Mouse (Mus musculus) limb, embryonic 11.5 days (tissue): ENCODE data around the gene Znfx1. TPM values are rescaled to one million over a fixed set of nuclear protein-coding genes. Genes with fewer than 3 reads are reported as not detected.

ENCODE experiments used
- ATAC-seq: fragments of 200-750 bp; cut with Nextera tagmentation; 2 replicates; pipeline ENCODE4 v1.8.0; 2017; ENCODE audit warnings: low read depth; ENCODE audit not compliant: insufficient number of reproducible peaks, low FRiP score, low TSS enrichment
- DNase-seq: peaks from one replicate; pipeline ENCODE4 v3.0.0-alpha.2; 2015; ENCODE audit warnings: low spot score
- H3K27ac ChIP-seq: fragments of 300-500 bp; sonication (generic); replicated peaks from 2 replicates; pipeline ENCODE4 v1.5.1; 2014; ENCODE audit warnings: low read depth, mild to moderate bottlenecking, low read length
- H3K27me3 ChIP-seq: fragments of 300-500 bp; sonication (generic); 2 replicates; pipeline ENCODE4 v1.6.1; 2014; ENCODE audit warnings: mild to moderate bottlenecking, low read length, mixed read lengths; ENCODE audit not compliant: control insufficient read depth, insufficient read depth
- H3K36me3 ChIP-seq: fragments of 300-500 bp; sonication (generic); 2 replicates; pipeline ENCODE4 v1.6.1; 2014; ENCODE audit warnings: mild to moderate bottlenecking, low read length, moderate library complexity, mixed read lengths; ENCODE audit not compliant: control insufficient read depth, insufficient read depth
- H3K4me1 ChIP-seq: fragments of 300-500 bp; sonication (generic); 2 replicates; pipeline ENCODE4 v1.6.1; 2014; ENCODE audit warnings: low read length, mixed read lengths; ENCODE audit not compliant: control insufficient read depth, insufficient read depth
- H3K4me2 ChIP-seq: fragments of 300-500 bp; sonication (generic); 2 replicates; pipeline ENCODE4 v1.6.1; 2014; ENCODE audit warnings: low read depth, mild to moderate bottlenecking, moderate library complexity; ENCODE audit not compliant: severe bottlenecking
- H3K4me3 ChIP-seq: fragments of 300-500 bp; sonication (generic); 2 replicates; pipeline ENCODE4 v1.5.1; 2014; ENCODE audit warnings: low read depth, low read length
- H3K9ac ChIP-seq: fragments of 300-500 bp; sonication (generic); 2 replicates; pipeline ENCODE4 v1.6.1; 2014; ENCODE audit warnings: mild to moderate bottlenecking, low read length
- H3K9me3 ChIP-seq: fragments of 300-500 bp; sonication (generic); 2 replicates; pipeline ENCODE4 v1.6.1; 2016; ENCODE audit warnings: low read length; ENCODE audit not compliant: control insufficient read depth
- WGBS: fragments of 180-500 bp; shearing (Covaris S2); extraction: QIAGEN DNeasy Blood & Tissue Kit; methylation state at CpG from one replicate; pipeline ENCODE4 v1.1.7; 2014; 5-methylcytosine and 5-hydroxymethylcytosine counted together
- polyA plus RNA-seq: library from polyadenylated mRNA; unstranded; fragments of >200 nt; fragmentation: Nextera tagmentation; extraction: Ambion mirVana; gene quantifications from 2 replicates; pipeline ENCODE4 v1.2.1, GENCODE M21; 2014

Znfx1 gene
- polyA plus RNA-seq, 1 experiment from 2014 or later = 4.7 TPM

- Histone ChIP-seq H3K4me3 (no peak overlapping the region), H3K4me2 (no peak overlapping the region), H3K9ac (no peak overlapping the region), H3K27ac (no peak overlapping the region), H3K27me3 (no peaks in the 10 kb centered on the region), H3K9me3 (no peaks in the 10 kb centered on the region), H3K4me1 (peaks cover 12% of the 10 kb centered on the region), H3K36me3 (peaks cover 16% of the 10 kb centered on the region)
- 30% methylated on average over 6 of the region's 6 CpGs for WGBS
- ATAC-seq (no peak), DNase-seq (peak; percentile 45)
Measured at GRCm38 (mm10) chr2:167066528-167067516, 4.0 kb upstream of the Znfx1 start.

DNA sequence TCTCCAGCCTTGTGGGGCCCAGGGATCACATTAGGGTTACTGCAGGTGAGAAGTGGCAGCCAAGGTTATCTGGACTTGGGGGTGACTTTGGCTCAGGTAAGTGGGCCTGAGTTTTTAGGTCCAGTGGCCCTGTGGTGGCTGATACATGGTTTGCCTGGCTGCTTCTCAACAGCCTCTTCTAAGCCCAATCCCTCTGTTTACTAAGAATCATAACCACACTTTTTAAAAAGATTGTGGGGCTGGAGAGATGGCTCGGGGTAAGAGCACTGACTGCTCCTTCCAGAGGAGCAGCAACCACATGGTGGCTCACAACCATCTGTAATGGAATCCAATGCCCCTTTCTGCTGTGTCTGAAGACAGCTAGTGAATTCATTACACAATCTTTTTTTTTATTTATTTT is 3.2 kb upstream of the Znfx1 start:
- no peak overlapping the region for H3K4me2 ChIP-seq

GRCm38 (mm10) chr2:167064601-167065295 is 1.9 kb upstream of the Znfx1 start:
- Histone ChIP-seq H3K27ac (peak overlapping the region; percentile 75; the same call in 1 of the 2 replicates), H3K9me3 (no peaks in the 10 kb centered on the region), H3K4me1 (peaks cover 20% of the 10 kb centered on the region), H3K9ac (peak overlapping the region; percentile 69), H3K4me3 (peak overlapping the region; percentile 62), H3K36me3 (peaks cover 16% of the 10 kb centered on the region), H3K27me3 (no peaks in the 10 kb centered on the region), H3K4me2 (peak overlapping the region; percentile 60)
- ATAC-seq = no peak
- 23% methylated on average over 9 of the region's 9 CpGs for WGBS
- no peak for DNase-seq

More for the DNA sequence above, 3.2 kb upstream of the Znfx1 start:
- DNase-seq (no peak), ATAC-seq (no peak)
- no peak overlapping the region for H3K4me3 ChIP-seq
- H3K27me3 ChIP-seq = no peaks in the 10 kb centered on the region
- no peak overlapping the region for H3K27ac ChIP-seq
- H3K4me1 ChIP-seq = peaks cover 17% of the 10 kb centered on the region
- no peak overlapping the region for H3K9ac ChIP-seq
- no peaks in the 10 kb centered on the region for H3K9me3 ChIP-seq
- 57% methylated on average over 1 of the region's 1 CpGs for WGBS
- peaks cover 16% of the 10 kb centered on the region for H3K36me3 ChIP-seq

GRCm38 (mm10) chr2:167063906-167064496 is 1.2 kb upstream of the Znfx1 start:
- Histone ChIP-seq H3K4me3 (peak overlapping the region; percentile 62), H3K36me3 (peaks cover 16% of the 10 kb centered on the region), H3K27ac (peak overlapping the region; percentile 75), H3K9me3 (no peaks in the 10 kb centered on the region), H3K9ac (peak overlapping the region; percentile 88), H3K27me3 (no peaks in the 10 kb centered on the region), H3K4me2 (peak overlapping the region; percentile 60), H3K4me1 (peaks cover 20% of the 10 kb centered on the region)
- no peak for DNase-seq
- WGBS = under 1% methylated on average over 7 of the region's 7 CpGs
- ATAC-seq = no peak

GRCm38 (mm10) chr2:167062497-167062911 is 311 bp downstream of the Znfx1 start:
- Histone ChIP-seq H3K36me3 (peaks cover 16% of the 10 kb centered on the region), H3K27ac (peak overlapping the region; percentile 83), H3K27me3 (no peaks in the 10 kb centered on the region), H3K9ac (peak overlapping the region; percentile 88), H3K4me1 (peaks cover 20% of the 10 kb centered on the region), H3K4me3 (peak overlapping the region; percentile 62), H3K4me2 (peak overlapping the region; percentile 60), H3K9me3 (no peaks in the 10 kb centered on the region)
- WGBS = under 1% methylated on average over 39 of the region's 60 CpGs
- peak; percentile 88 for DNase-seq
- ATAC-seq = peak; percentile 90

GRCm38 (mm10) chr2:167061381-167062034 is 1.3 kb downstream of the Znfx1 start:
- Histone ChIP-seq H3K9me3 (no peaks in the 10 kb centered on the region), H3K9ac (peak overlapping the region; percentile 88), H3K36me3 (peaks cover 17% of the 10 kb centered on the region), H3K27ac (no peak overlapping the region), H3K4me2 (peak overlapping the region; percentile 60), H3K4me1 (peaks cover 20% of the 10 kb centered on the region), H3K27me3 (no peaks in the 10 kb centered on the region), H3K4me3 (peak overlapping the region; percentile 62)
- WGBS = 14% methylated on average over 11 of the region's 11 CpGs
- no peak for DNase-seq
- no peak for ATAC-seq

- H3K27ac ChIP-seq = no peak overlapping the region
- no peaks in the 10 kb centered on the region for H3K9me3 ChIP-seq
- no peak overlapping the region for H3K4me3 ChIP-seq
- H3K36me3 ChIP-seq = peaks cover 19% of the 10 kb centered on the region
- DNase-seq (no peak), ATAC-seq (no peak)
- H3K27me3 ChIP-seq = no peaks in the 10 kb centered on the region
- H3K4me1 ChIP-seq = peaks cover 18% of the 10 kb centered on the region
- H3K9ac ChIP-seq = no peak overlapping the region
- H3K4me2 ChIP-seq = no peak overlapping the region
Measured at GRCm38 (mm10) chr2:167060761-167061160, 2.1 kb downstream of the Znfx1 start.

DNA sequence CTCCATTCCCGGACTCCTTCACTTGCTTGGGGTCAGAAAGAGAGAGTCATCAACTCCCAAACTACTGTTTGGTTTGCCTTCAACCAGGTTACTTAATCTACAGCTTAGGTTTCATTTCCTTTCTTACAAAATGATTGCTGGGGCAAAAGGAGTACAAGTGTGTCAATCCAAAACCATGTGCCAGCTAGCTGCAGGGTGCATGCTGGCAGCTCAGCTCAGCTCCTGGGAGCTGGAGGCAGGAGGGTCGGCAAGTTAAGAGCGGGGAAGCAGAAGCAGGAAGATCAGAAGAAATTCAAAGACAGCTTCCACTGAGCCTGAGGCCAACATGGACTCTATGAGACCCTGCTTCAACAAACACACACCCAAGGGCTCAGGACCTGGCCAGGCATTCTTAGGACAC is 2.5 kb downstream of the Znfx1 start:
- Histone ChIP-seq H3K36me3 (peaks cover 15% of the 10 kb centered on the region), H3K4me3 (no peak overlapping the region), H3K4me2 (no peak overlapping the region), H3K27me3 (no peaks in the 10 kb centered on the region), H3K9ac (no peak overlapping the region), H3K27ac (no peak overlapping the region), H3K9me3 (no peaks in the 10 kb centered on the region), H3K4me1 (peaks cover 14% of the 10 kb centered on the region)
- DNase-seq (no peak), ATAC-seq (no peak)
- WGBS = 63% methylated on average over 3 of the region's 3 CpGs
